Mouse (Mus musculus) granulocyte monocyte progenitor cell, adult 5-6 weeks (primary cell): ENCODE measurements around the gene Rab17. TPM values are rescaled to one million over a fixed set of nuclear protein-coding genes. Genes with fewer than 3 reads are reported as not detected.

Experiments
- ATAC-seq: replicated peaks from 2 replicates; pipeline ENCODE4 v1.8.0; 2016; ENCODE audit warnings: mild to moderate bottlenecking, moderate TSS enrichment, inconsistent platforms; ENCODE audit not compliant: poor library complexity, severe bottlenecking
- total RNA-seq, 2 experiments: library from RNA; stranded (forward) in 1 of 2; stranded (reverse) in 1 of 2; fragments of 200-712, 200-1000 nt in 1 of 2; fragments of >200 nt in 1 of 2; fragmentation: Nextera tagmentation in 1 of 2; gene quantifications; 2 replicates each; pipeline ENCODE4 v1.2.3; 2014 to 2017

Gene Rab17
- 3.1 TPM in 1 of 2 replicates, not detected in the other for total RNA-seq (2014; fragmentation: Nextera tagmentation)
- 0.47 and 2.0 TPM in 2 replicates for total RNA-seq (2017)

- peak; percentile 24 for ATAC-seq
These were observed at the start of gene Rab17 for GRCm38 (mm10) chr1:90969347-90969784. Gene Rab17, minus strand, starts transcription at chr1:90969661.

- no peak for ATAC-seq
These were observed 47.8 kb upstream of the Rab17 start for GRCm38 (mm10) chr1:91017111-91017758.

- ATAC-seq = no peak
These were observed 46.1 kb upstream of the Rab17 start for GRCm38 (mm10) chr1:91015571-91015970.

- no peak for ATAC-seq
These were observed 44.3 kb upstream of the Rab17 start for GRCm38 (mm10) chr1:91013803-91014202.

GRCm38 (mm10) chr1:91011336-91011735, 41.9 kb upstream of the Rab17 start:
- ATAC-seq = no peak

GRCm38 (mm10) chr1:91010716-91011115, 41.3 kb upstream of the Rab17 start:
- ATAC-seq = peak; percentile 30

- ATAC-seq = peak; percentile 77
These were observed 40.8 kb upstream of the Rab17 start for GRCm38 (mm10) chr1:91010216-91010615.

GRCm38 (mm10) chr1:91009266-91009665, 39.8 kb upstream of the Rab17 start:
- ATAC-seq = no peak

GRCm38 (mm10) chr1:91008746-91009145, 39.3 kb upstream of the Rab17 start:
- ATAC-seq = no peak

- ATAC-seq = no peak
These were observed 38.8 kb upstream of the Rab17 start for GRCm38 (mm10) chr1:91008147-91008682.

GRCm38 (mm10) chr1:91006708-91007107, 37.2 kb upstream of the Rab17 start:
- ATAC-seq = no peak

- ATAC-seq = no peak
These were observed 36.6 kb upstream of the Rab17 start for GRCm38 (mm10) chr1:91006037-91006436.

GRCm38 (mm10) chr1:91003522-91004253, 34.2 kb upstream of the Rab17 start:
- ATAC-seq = no peak

GRCm38 (mm10) chr1:91002641-91003040, 33.2 kb upstream of the Rab17 start:
- ATAC-seq = no peak

GRCm38 (mm10) chr1:91001871-91002539, 32.5 kb upstream of the Rab17 start:
- no peak for ATAC-seq

GRCm38 (mm10) chr1:91001101-91001500, 31.6 kb upstream of the Rab17 start:
- ATAC-seq = no peak

GRCm38 (mm10) chr1:90999911-91000601, 30.6 kb upstream of the Rab17 start:
- no peak; the same call in 1 of the 2 replicates for ATAC-seq

- ATAC-seq = 0 out of 2 replicates have a peak, but pooled peaks have one; percentile 8
These were observed 29.6 kb upstream of the Rab17 start for GRCm38 (mm10) chr1:90998891-90999611.

- peak; percentile 63 for ATAC-seq
These were observed 28.9 kb upstream of the Rab17 start, which contains the start of gene Lrrfip1 for GRCm38 (mm10) chr1:90998268-90998890. Gene Lrrfip1, plus strand, starts transcription at chr1:90998737.
